Mouse (Mus musculus) c-Kit-positive CD71-negative TER-119-negative erythroid progenitor cells, embryonic 14.5 days (primary cell): ENCODE measurements around the gene Cnbp.
A peak's percentile ranks its signal among the peaks of the same experiment; 100 is the strongest.

Experiments
- DNase-seq: peaks from one replicate; pipeline ENCODE4 v3.0.0-alpha.2; 2013; ENCODE audit warnings: low read depth

Cnbp gene

DNA sequence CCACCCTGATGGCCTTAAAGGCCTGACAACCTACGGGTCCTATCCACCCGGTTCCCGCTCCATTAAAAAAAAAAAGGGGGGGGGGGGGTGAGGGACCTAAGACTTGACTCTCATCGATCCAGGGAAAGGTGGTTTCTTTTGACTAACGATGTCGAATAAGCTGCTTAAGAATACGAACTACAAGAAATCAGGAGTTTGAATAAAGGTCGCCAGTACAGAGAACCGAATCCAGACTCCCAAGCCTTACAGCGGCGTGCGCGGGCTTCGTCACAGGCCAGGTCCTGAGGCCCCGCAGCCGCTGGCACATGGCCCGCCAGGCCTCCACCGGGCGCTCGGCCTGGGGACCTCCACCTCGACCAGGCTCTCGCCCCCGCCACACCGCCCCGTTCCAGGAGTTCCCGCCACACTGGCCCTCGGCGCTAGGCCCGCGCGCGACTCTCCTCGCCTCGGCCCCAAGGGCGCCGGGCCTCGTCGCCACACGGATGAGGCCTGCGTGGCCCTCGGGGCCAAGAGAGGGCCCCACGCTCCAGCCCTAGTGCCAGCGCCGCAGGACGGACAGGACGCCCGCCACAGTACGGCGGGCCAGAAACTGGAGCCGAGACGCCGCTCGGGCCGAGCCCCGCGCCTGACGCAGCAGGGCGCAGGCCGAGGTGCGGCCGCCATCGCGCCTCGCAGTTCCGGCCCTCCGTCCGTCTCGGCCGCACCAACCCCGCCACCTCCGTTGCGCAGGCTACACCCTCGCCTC lies 579 bp downstream of the Cnbp start:
- no peak for DNase-seq

DNA sequence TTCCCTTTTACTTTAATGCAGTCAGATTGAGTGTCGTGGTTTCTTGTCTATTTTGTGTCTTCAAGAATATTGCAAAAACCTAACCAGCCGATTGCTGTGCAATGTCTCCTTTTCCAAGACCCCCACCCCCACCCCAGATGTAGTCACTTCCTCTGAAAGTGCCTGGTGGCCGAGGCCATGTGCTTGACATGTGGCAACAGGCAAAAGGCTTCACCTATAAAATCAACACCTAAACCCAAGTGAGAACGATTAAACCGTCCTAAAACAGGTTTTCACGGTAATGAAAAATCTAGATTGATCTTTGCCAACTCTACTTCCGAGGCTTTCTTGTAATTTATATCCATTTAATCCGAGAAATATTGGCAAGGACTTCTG lies 1.1 kb downstream of the Cnbp start:
- DNase-seq, result no peak

DNA sequence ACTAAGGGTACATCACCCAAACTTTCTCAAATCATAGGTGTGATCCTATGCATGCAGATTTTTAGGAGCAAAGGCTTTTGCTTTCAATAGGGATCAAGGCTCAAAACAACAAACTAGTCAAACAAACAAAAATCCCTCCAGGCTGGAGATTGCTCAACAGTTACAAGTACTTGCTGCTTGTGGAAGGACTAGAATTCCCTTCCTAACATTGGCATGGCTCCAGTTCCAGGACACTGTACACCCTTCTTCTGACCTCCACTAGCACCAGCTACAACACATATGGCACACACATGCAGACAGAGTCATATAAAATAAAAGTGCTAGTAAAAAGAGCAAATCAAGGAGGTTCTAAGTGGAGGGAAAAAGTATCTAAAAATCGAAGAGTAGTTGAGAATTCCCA lies 4.1 kb downstream of the Cnbp start:
- no peak for DNase-seq

DNA sequence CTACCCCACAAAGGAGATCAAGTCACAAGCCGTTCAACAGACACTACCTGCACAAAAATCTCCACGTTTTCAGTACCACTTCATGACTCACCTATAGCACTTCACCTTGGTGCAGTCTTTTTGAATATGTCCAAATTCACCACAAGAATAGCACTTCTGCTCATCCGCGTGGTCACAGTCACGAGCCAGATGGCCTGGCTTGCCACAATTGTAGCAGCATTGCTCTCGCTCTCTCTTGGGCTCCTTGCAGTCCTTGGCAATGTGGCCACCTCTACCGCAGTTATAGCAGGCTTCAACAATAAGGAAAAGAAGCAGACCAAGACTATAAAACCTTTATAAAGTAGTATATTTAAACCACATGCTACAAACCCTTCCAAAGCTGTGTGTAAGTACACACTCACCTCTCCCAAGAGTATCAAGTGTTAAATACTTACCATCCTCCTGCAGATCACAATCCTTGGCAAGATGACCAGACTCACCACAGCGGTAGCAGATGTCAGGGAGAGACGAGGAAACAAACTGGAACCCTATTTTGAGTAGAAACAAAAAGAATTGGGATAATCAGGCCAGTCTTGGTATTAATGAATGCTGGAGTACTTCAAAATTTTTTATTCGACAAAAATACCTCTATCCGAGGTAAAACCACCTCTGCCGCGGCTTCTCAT lies 5.7 kb downstream of the Cnbp start:
- DNase-seq, result no peak

DNA sequence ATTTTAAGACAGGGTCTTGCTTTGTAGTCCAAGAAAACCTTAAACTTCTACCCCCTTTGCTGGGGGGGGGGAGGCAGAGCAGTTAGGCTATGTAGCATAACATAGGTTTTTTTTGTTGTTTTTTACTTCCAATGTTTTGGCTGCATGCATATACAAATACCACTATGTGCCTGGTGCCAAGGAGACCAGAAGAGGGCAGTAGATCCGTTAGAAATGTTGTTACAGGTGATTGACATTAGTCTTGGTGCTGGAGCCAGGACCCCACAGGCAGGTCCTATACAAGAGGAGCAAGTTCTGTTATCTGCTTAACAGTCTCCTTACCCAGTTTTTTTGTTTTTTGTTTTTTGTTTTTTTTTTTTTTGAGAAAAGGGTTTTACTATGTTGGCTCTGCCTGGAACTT lies 8.7 kb downstream of the Cnbp start:
- no peak for DNase-seq

GRCm38 (mm10) chr6:87841635-87842034 lies 9.3 kb downstream of the Cnbp start:
- DNase-seq, result no peak

DNA sequence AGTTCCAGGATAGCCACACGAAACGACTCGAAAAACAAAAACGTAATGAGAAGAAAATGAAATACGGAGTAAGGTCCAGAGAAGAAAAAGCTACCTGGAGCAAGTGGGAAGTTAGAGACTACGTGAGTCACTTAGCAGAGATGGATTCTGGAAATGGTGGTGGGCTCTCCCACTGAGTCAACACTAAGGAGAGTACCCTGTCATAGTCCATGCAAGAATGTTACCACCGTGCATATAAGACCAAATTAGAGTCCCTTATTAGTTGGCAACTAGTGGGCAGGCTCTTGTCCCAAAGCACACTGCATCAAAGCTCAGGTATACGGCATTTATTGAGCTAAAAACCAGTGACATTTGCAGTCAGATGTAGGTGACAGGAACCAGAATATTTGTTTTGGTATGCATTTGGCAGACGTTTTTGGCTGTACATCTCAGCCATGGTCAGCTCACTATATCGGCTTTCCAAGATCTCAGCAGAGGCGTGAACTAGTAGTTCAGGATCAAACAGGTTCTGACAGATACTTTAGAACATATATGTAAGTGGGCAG lies 11.0 kb downstream of the Cnbp start:
- no peak for DNase-seq

GRCm38 (mm10) chr6:87838551-87839197 lies 12.2 kb downstream of the Cnbp start, which contains the start of gene Isy1:
Isy1 (minus strand) TSS chr6:87838798.
- DNase-seq, result peak; percentile 99

- no peak for DNase-seq
Observed at GRCm38 (mm10) chr6:87835695-87836094, 15.2 kb downstream of the Cnbp start, which contains the start of gene Gm45140. Gm45140 (minus strand) TSS chr6:87835795.

DNA sequence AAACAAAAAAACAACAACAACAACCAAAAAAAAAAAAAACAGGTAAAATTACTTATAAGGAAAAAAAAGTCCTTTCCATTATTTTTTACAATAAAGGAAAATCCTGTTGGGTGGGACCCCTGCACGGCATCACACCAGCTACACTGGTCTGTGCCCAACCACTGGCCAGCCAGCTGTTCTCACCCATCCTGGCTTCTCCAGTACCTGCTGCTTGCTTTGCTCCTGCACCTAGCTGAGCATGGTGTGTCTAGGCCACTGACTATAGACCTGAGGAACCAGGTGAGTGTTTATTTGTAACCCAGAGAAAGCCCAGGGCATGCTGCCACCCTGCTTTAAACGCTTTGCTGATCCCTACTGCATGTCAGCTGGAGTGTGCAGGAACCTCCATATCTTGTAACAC lies 30.5 kb downstream of the Cnbp start:
- DNase-seq, result no peak

GRCm38 (mm10) chr6:87814486-87814885 lies 36.4 kb downstream of the Cnbp start:
- DNase-seq, result no peak

GRCm38 (mm10) chr6:87812656-87813055 lies 38.2 kb downstream of the Cnbp start:
- no peak for DNase-seq

- DNase-seq, result peak; percentile 79
Observed at GRCm38 (mm10) chr6:87811675-87812338, 39.1 kb downstream of the Cnbp start, which contains the start of gene Rab43. Rab43 (minus strand) TSS chr6:87812164.

- DNase-seq, result no peak
Observed at GRCm38 (mm10) chr6:87810713-87811669, 39.9 kb downstream of the Cnbp start.

- no peak for DNase-seq
Observed at GRCm38 (mm10) chr6:87810311-87810710, 40.6 kb downstream of the Cnbp start.

DNA sequence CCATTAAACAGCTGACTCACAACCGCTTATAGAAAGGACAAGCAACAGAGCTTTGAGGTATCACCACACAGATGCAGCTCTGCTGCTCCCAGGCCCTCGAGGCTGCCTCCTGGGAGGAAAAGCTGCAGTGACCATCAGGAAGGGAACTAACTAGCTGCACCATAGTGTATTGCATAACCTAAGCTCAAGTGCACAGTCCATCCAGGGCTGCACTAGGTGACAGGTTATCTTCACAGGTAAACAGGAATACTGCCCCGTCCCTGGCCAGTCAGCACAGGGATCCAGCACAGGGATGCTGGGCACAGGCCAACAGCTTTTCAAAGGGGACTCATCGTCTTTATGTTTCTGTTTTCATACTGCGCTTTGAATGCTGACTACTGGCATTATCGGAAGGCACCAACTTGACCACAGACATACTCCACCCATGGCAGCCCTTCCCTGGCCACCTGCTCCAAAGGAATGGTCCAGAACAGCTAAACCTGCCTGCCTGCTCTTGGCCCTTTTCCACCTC lies 41.2 kb downstream of the Cnbp start:
- no peak for DNase-seq

GRCm38 (mm10) chr6:87809144-87809543 lies 41.8 kb downstream of the Cnbp start:
- no peak for DNase-seq

DNA sequence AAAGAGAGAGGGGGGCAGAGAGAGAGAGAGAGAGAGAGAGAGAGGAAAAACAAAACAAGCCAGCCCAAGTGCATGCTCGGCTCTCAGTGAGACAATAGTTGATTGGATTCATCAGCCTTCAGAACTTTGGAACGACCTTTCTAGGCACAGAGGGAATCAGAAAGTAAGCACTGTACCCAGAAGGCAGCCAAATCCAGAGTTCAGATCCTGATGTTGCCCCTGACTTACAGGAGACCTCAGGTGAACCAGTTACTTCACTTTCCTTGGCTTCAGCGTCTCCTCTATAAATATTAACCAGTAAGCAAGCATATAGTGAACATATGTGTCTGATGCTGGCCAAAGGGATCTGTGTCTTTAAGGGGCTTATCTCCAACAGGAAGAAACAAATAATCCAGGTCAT lies 42.4 kb downstream of the Cnbp start:
- no peak for DNase-seq

DNA sequence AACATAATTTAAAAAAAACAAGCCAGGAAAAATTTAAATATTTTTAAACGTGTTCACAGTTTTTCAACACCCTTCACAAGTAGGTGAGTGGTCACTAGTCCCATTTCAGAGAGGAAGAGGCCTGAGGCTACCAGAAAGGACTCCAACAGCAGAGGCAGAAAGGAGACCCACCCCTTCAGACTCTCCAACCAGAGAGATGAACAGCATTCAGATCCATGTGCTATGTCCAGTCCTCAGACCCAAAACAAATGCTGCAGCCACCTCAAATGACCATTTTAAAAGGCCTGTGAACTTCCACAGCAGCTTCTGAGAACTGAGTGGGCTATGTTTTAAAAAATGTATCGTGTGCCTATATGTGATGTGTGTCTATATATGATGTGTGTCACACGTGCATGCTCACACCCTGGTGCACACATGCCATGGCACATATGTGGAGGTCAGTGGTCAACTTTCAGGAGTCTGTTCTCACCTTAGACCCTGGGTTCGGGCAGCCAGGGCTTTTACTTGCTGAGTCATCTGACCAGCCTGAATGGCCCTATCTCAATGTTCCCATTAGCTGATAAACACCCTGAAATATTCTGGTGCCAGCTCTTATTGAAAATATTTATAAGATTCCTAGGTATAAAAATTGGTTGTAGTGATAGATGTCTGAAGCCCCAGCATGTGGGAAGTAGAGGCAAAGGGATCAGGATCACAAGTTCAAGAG lies 43.0 kb downstream of the Cnbp start:
- DNase-seq, result no peak

DNA sequence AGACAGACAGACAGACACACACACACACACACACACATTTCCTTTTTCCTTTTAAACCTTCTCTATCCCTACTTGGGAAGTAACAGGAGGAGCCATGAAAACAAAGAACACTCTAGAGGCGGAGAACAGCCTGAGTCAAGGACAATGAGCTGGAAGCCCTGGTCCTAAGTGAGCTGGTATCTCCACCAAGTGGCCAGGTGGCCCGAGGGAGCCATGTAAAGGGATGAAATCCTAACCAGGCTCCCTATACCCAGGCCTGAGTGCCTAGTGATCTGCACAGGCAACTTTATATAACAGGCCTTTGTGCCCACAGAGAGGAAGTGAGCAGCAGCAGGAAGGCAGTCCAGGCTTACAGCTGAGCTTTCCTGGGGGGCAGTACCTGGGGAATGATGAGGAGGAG lies 44.0 kb downstream of the Cnbp start:
- DNase-seq, result no peak
